Mouse (Mus musculus) cerebellum, postnatal 25 days (tissue): Measurements from ENCODE around the gene Mfap5.
"Not testable (repeated sequence)": the region's sequence is repeated elsewhere in the genome, so short reads cannot be mapped to it uniquely, and the experiment has no call there.

ENCODE experiments used
- DNase-seq, 2 experiments: peaks; one replicate each; pipeline ENCODE4 v3.0.0; 2021; ENCODE audit warnings: mixed read lengths in 2 of 2

Mfap5 gene

GRCm38 (mm10) chr6:122565070-122565784 is 59.6 kb downstream of the Mfap5 start:
- DNase-seq: no peak

DNA sequence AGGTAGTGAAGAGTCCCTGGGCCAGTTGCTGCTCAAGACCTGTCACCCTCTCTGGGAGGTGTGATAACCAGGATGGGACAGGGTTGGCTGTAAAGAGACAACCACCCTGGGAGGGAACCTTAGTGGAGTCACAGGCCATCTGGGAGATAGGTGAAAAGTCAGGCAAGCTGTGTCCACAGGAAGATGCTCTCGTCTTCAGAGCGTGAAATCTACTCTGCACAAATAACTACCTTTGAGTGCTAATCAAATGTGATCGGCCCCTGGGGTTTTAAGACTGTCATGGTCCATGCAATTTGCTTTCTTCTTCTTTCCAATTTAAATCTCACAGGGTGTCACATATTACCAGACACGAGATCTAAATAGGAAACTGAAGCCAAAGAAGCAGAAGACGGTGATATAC is 63.5 kb downstream of the Mfap5 start:
- DNase-seq: no peak

- no peak for DNase-seq
Measured at GRCm38 (mm10) chr6:122569762-122570161, 64.1 kb downstream of the Mfap5 start.

- no peak for DNase-seq
Measured at GRCm38 (mm10) chr6:122570695-122571616, 65.3 kb downstream of the Mfap5 start.

DNA sequence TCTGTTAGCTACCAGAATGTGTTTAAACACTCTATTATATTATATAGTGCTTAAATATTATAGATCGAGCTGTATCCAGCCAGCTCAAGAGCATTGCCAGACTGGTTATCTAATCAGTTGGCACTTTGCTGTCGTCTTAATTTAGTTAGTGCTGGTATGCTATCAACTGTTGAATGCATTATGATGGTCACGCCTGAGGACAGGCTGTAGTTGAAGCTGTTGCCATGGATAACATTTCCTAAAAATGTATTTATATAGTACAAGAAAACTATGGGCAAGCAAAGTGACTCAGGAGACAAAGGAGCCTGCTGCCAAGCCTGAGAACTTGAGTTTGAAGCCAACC is 65.9 kb downstream of the Mfap5 start:
- no peak for DNase-seq

DNA sequence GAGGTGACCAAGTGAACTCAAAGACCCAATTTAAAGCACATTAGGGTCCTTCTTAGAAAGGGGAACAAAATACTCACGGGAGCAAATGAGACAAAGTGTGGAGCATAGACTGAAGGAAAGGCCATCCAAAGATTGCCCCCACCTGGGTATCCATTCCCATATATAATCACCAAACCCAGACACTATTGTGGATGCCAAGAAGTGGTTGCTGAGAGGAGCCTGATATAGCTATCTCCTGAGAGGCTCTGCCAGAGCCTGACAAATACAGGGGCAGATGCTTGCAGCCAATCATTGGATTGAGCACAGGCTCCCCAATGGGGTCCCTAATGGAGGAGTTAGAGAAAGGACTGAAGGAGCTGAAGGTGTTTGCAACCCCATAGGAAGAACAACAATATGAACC is 69.4 kb downstream of the Mfap5 start:
- DNase-seq: not testable (repeated sequence)

DNA sequence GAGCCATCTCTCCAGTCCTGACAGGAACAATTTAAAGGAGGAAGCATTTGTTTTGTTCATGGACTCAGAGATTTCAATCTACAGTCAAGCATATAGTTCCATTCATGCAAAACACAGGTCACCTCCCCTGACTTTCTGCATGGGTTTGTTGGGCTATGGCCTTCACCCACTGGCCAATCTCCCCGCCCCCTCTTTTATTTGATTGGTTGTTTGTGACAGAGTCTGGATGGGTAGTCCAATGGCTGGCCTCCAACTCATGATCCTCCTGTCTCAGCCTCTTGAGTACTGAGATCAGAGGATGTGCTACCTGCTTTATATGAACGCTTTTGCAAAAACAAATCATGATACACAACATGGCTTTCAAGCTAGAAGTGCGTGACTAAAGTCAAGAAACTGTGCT is 71.4 kb downstream of the Mfap5 start:
- DNase-seq: no peak
